Mouse (Mus musculus): ENCODE measurements around the gene Ttbk2.

GRCm38 (mm10) chr2:120723621-120724020 lies 126.8 kb downstream of the Ttbk2 start:
- TF ChIP-seq CTCF (IDR thresholded peaks at IDR 0.05; ENCODE audit: control insufficient read depth, insufficient read depth, low read length) (no peak), POLR2A (IDR thresholded peaks at IDR 0.05; ENCODE audit: borderline replicate concordance, control insufficient read depth, low read depth, low read length) (no peak)

Measured in bone marrow, adult 2 months (tissue).